Mouse (Mus musculus) stomach, embryonic 16.5 days (tissue): ENCODE measurements around the gene Rasa1. TPM values are rescaled to one million over a fixed set of nuclear protein-coding genes. Genes with fewer than 3 reads are reported as not detected.

Experiments used
- ATAC-seq: fragments of 200-750 bp; cut with Nextera tagmentation; 2 replicates; pipeline ENCODE4 v1.8.0; 2017; ENCODE audit warnings: moderate number of reproducible peaks, moderate TSS enrichment; ENCODE audit not compliant: insufficient read depth, low FRiP score
- H3K27ac ChIP-seq: fragments of 300-500 bp; sonication (generic); 2 replicates; pipeline ENCODE4 v1.5.1; 2014; ENCODE audit warnings: low read length
- H3K27me3 ChIP-seq: fragments of 300-500 bp; sonication (generic); 2 replicates; pipeline ENCODE4 v1.6.1; 2014; ENCODE audit warnings: low read length, control low read depth, mixed read lengths; ENCODE audit not compliant: control insufficient read depth, insufficient read depth
- H3K36me3 ChIP-seq: fragments of 300-500 bp; sonication (generic); 2 replicates; pipeline ENCODE4 v1.6.1; 2014; ENCODE audit warnings: low read length; ENCODE audit not compliant: control insufficient read depth, insufficient read depth
- H3K4me1 ChIP-seq: fragments of 300-500 bp; sonication (generic); 2 replicates; pipeline ENCODE4 v1.6.1; 2014; ENCODE audit warnings: low read length, control low read depth, mixed read lengths; ENCODE audit not compliant: control insufficient read depth, insufficient read depth
- H3K4me2 ChIP-seq: fragments of 300-500 bp; sonication (generic); 2 replicates; pipeline ENCODE4 v1.6.1; 2014; ENCODE audit warnings: low read depth, low read length, mixed read lengths
- H3K4me3 ChIP-seq: fragments of 300-500 bp; sonication (generic); replicated peaks from 2 replicates; pipeline ENCODE4 v1.5.1; 2014; ENCODE audit warnings: mild to moderate bottlenecking, low read length
- H3K9ac ChIP-seq: fragments of 300-500 bp; sonication (generic); 2 replicates; pipeline ENCODE4 v1.6.1; 2014; ENCODE audit warnings: low read length
- H3K9me3 ChIP-seq: fragments of 300-500 bp; sonication (generic); replicated peaks from 2 replicates; pipeline ENCODE4 v1.6.1; 2016; ENCODE audit warnings: low read length, control low read depth; ENCODE audit not compliant: control insufficient read depth
- WGBS: fragments of 180-500 bp; shearing (Covaris S2); extraction: QIAGEN DNeasy Blood & Tissue Kit; methylation state at CpG from one replicate; pipeline ENCODE4 v1.1.7; 2014; 5-methylcytosine and 5-hydroxymethylcytosine counted together
- polyA plus RNA-seq: library from polyadenylated mRNA; unstranded; fragments of >200 nt; fragmentation: Nextera tagmentation; extraction: Ambion mirVana; gene quantifications from 2 replicates; pipeline ENCODE4 v1.2.1, GENCODE M21; 2015

Gene Rasa1
- 30.3 and 35.0 TPM in 2 replicates for polyA plus RNA-seq

GRCm38 (mm10) chr13:85288843-85289713 is at the start of gene Rasa1:
TSS of gene Rasa1 (minus strand) at chr13:85289130.
- under 1% methylated on average over 96 of the region's 97 CpGs for WGBS
- Histone ChIP-seq H3K4me1 (0 out of 2 replicates have a peak, but pooled peaks cover 4% of the 10 kb centered on the region), H3K36me3 (no peaks in the 10 kb centered on the region), H3K27me3 (no peaks in the 10 kb centered on the region), H3K9ac (peak within 1 kb of the TSS; percentile 94), H3K9me3 (no peaks in the 10 kb centered on the region), H3K4me2 (peak within 1 kb of the TSS; percentile 67), H3K4me3 (peak within 1 kb of the TSS; percentile 89), H3K27ac (peak within 1 kb of the TSS; percentile 99)
- ATAC-seq: peak; percentile 99

GRCm38 (mm10) chr13:85311547-85311946 is 22.6 kb upstream of the Rasa1 start:
- ATAC-seq: no peak
- Histone ChIP-seq H3K4me2 (no peak overlapping the region), H3K36me3 (no peaks in the 10 kb centered on the region), H3K4me3 (no peak overlapping the region), H3K27me3 (no peaks in the 10 kb centered on the region), H3K27ac (no peak overlapping the region), H3K9ac (no peak overlapping the region), H3K4me1 (no peaks in the 10 kb centered on the region), H3K9me3 (no peaks in the 10 kb centered on the region)
- 67% methylated on average over 2 of the region's 2 CpGs for WGBS

GRCm38 (mm10) chr13:85310968-85311367 is 22.0 kb upstream of the Rasa1 start:
- no peak overlapping the region for H3K4me2 ChIP-seq
- H3K9me3 ChIP-seq: no peaks in the 10 kb centered on the region
- no peak for ATAC-seq
- no peaks in the 10 kb centered on the region for H3K4me1 ChIP-seq
- 37% methylated on average over 5 of the region's 5 CpGs for WGBS
- no peak overlapping the region for H3K9ac ChIP-seq
- H3K27ac ChIP-seq: no peak overlapping the region
- H3K4me3 ChIP-seq: no peak overlapping the region
- no peaks in the 10 kb centered on the region for H3K27me3 ChIP-seq
- H3K36me3 ChIP-seq: no peaks in the 10 kb centered on the region

- Histone ChIP-seq H3K4me3 (no peak overlapping the region), H3K9ac (no peak overlapping the region), H3K4me2 (no peak overlapping the region), H3K27me3 (no peaks in the 10 kb centered on the region), H3K27ac (no peak overlapping the region), H3K9me3 (no peaks in the 10 kb centered on the region), H3K4me1 (no peaks in the 10 kb centered on the region), H3K36me3 (no peaks in the 10 kb centered on the region)
- ATAC-seq: no peak
- 89% methylated on average over 2 of the region's 2 CpGs for WGBS
These were observed 21.6 kb upstream of the Rasa1 start for GRCm38 (mm10) chr13:85310483-85310882.

- Histone ChIP-seq H3K9me3 (no peaks in the 10 kb centered on the region), H3K9ac (no peak overlapping the region), H3K36me3 (no peaks in the 10 kb centered on the region), H3K27me3 (no peaks in the 10 kb centered on the region), H3K27ac (no peak overlapping the region), H3K4me1 (no peaks in the 10 kb centered on the region), H3K4me2 (no peak overlapping the region), H3K4me3 (no peak overlapping the region)
- no peak for ATAC-seq
These were observed 17.1 kb upstream of the Rasa1 start for GRCm38 (mm10) chr13:85306039-85306438.

- H3K4me1 ChIP-seq: 0 out of 2 replicates have a peak, but pooled peaks cover 4% of the 10 kb centered on the region
- H3K4me3 ChIP-seq: no peak overlapping the region
- 0 out of 2 replicates have a peak overlapping the region, but pooled peaks have one; percentile 32 for H3K4me2 ChIP-seq
- H3K27me3 ChIP-seq: no peaks in the 10 kb centered on the region
- 70% methylated on average over 1 of the region's 1 CpGs for WGBS
- no peak overlapping the region for H3K9ac ChIP-seq
- no peak for ATAC-seq
- H3K36me3 ChIP-seq: no peaks in the 10 kb centered on the region
- no peak overlapping the region for H3K27ac ChIP-seq
- H3K9me3 ChIP-seq: no peaks in the 10 kb centered on the region
These were observed 1.7 kb upstream of the Rasa1 start for GRCm38 (mm10) chr13:85290651-85291050.

- Histone ChIP-seq H3K9ac (peak overlapping the region; percentile 94), H3K27ac (peak overlapping the region; percentile 99), H3K4me2 (peak overlapping the region; percentile 67), H3K27me3 (no peaks in the 10 kb centered on the region), H3K4me1 (0 out of 2 replicates have a peak, but pooled peaks cover 4% of the 10 kb centered on the region), H3K36me3 (no peaks in the 10 kb centered on the region), H3K9me3 (no peaks in the 10 kb centered on the region), H3K4me3 (peak overlapping the region; percentile 89)
- ATAC-seq: no peak
- WGBS: under 1% methylated on average over 35 of the region's 35 CpGs
These were observed 422 bp downstream of the Rasa1 start for GRCm38 (mm10) chr13:85288574-85288842.

- Histone ChIP-seq H3K36me3 (no peaks in the 10 kb centered on the region), H3K9me3 (no peaks in the 10 kb centered on the region), H3K4me2 (peak overlapping the region; percentile 67), H3K9ac (peak overlapping the region; percentile 94), H3K27ac (peak overlapping the region; percentile 99), H3K27me3 (no peaks in the 10 kb centered on the region), H3K4me3 (peak overlapping the region; percentile 89), H3K4me1 (0 out of 2 replicates have a peak, but pooled peaks cover 4% of the 10 kb centered on the region)
- WGBS: under 1% methylated on average over 25 of the region's 25 CpGs
- ATAC-seq: no peak
These were observed 905 bp downstream of the Rasa1 start for GRCm38 (mm10) chr13:85287876-85288573.

GRCm38 (mm10) chr13:85282626-85283025 is 6.3 kb downstream of the Rasa1 start:
- ATAC-seq: no peak
- H3K4me3 ChIP-seq: no peak overlapping the region

More at GRCm38 (mm10) chr13:85282626-85283025, 6.3 kb downstream of the Rasa1 start:
- H3K4me1 ChIP-seq: 0 out of 2 replicates have a peak, but pooled peaks cover 4% of the 10 kb centered on the region
- no peak overlapping the region for H3K27ac ChIP-seq
- H3K4me2 ChIP-seq: no peak overlapping the region
- no peaks in the 10 kb centered on the region for H3K36me3 ChIP-seq
- no peaks in the 10 kb centered on the region for H3K27me3 ChIP-seq
- H3K9me3 ChIP-seq: no peaks in the 10 kb centered on the region
- H3K9ac ChIP-seq: no peak overlapping the region
